Mouse (Mus musculus) common myeloid progenitor, adult 5-6 weeks (primary cell): ENCODE results near the gene Lancl2. TPM values are rescaled to one million over a fixed set of nuclear protein-coding genes. Genes with fewer than 3 reads are reported as not detected.
A peak's percentile ranks its signal among the peaks of the same experiment; 100 is the strongest.

ENCODE experiments used
- ATAC-seq: replicated peaks from 2 replicates; pipeline ENCODE4 v1.8.0; 2016; ENCODE audit warnings: low read depth, mild to moderate bottlenecking, moderate TSS enrichment, inconsistent platforms; ENCODE audit not compliant: poor library complexity, severe bottlenecking
- total RNA-seq: library from RNA; stranded (forward); fragments of 200-1000, 187-1606 nt; gene quantifications from 2 replicates; pipeline ENCODE4 v1.2.3, GENCODE M21; 2017

Gene Lancl2
- total RNA-seq = 39.9 and 40.8 TPM in 2 replicates

- peak; percentile 12 for ATAC-seq
Observed at GRCm38 (mm10) chr6:57702376-57702742, at the start of gene Lancl2. Lancl2 (plus strand) TSS chr6:57702540.

GRCm38 (mm10) chr6:57661295-57661694 is 41.0 kb upstream of the Lancl2 start:
- peak; percentile 71 for ATAC-seq

GRCm38 (mm10) chr6:57684156-57684555 is 18.2 kb upstream of the Lancl2 start:
- ATAC-seq = no peak

- peak; percentile 96 for ATAC-seq
Observed at GRCm38 (mm10) chr6:57691467-57692261, 10.7 kb upstream of the Lancl2 start, which contains the start of gene Pyurf. Pyurf (minus strand) TSS chr6:57692078.

- ATAC-seq = no peak
Observed at GRCm38 (mm10) chr6:57693116-57693515, 9.2 kb upstream of the Lancl2 start.

- ATAC-seq = no peak
Observed at GRCm38 (mm10) chr6:57701686-57702085, 654 bp upstream of the Lancl2 start.

- ATAC-seq = peak; percentile 92
Observed at GRCm38 (mm10) chr6:57702743-57703499, 581 bp downstream of the Lancl2 start.

- ATAC-seq = peak; percentile 0; the same call in 1 of the 2 replicates
Observed at GRCm38 (mm10) chr6:57703703-57704102, 1.4 kb downstream of the Lancl2 start.

- ATAC-seq = no peak
Observed at GRCm38 (mm10) chr6:57706721-57707120, 4.4 kb downstream of the Lancl2 start.

- peak; percentile 84 for ATAC-seq
Observed at GRCm38 (mm10) chr6:57711726-57712125, 9.4 kb downstream of the Lancl2 start.

GRCm38 (mm10) chr6:57721347-57721746 is 19.0 kb downstream of the Lancl2 start:
- no peak for ATAC-seq

- no peak for ATAC-seq
Observed at GRCm38 (mm10) chr6:57742749-57743148, 40.4 kb downstream of the Lancl2 start.

GRCm38 (mm10) chr6:57743333-57743732 is 41.0 kb downstream of the Lancl2 start:
- ATAC-seq = peak; percentile 59; the same call in 1 of the 2 replicates

- no peak for ATAC-seq
Observed at GRCm38 (mm10) chr6:57744123-57744522, 41.8 kb downstream of the Lancl2 start.

- ATAC-seq = peak; percentile 95
Observed at GRCm38 (mm10) chr6:57744974-57745747, 42.8 kb downstream of the Lancl2 start.

- ATAC-seq = peak; percentile 1; the same call in 1 of the 2 replicates
Observed at GRCm38 (mm10) chr6:57745748-57746129, 43.4 kb downstream of the Lancl2 start.

GRCm38 (mm10) chr6:57753962-57754759 is 51.8 kb downstream of the Lancl2 start:
- peak; percentile 56; the same call in 1 of the 2 replicates for ATAC-seq

GRCm38 (mm10) chr6:57763054-57763453 is 60.7 kb downstream of the Lancl2 start:
- ATAC-seq = no peak

- ATAC-seq = peak; percentile 55
Observed at GRCm38 (mm10) chr6:57765095-57765878, 62.9 kb downstream of the Lancl2 start.
